Mouse (Mus musculus): ENCODE measurements around the gene Nfyb. TPM values are rescaled to one million over a fixed set of nuclear protein-coding genes. Genes with fewer than 3 reads are reported as not detected.

Gene Nfyb
- total and polyA plus RNA-seq, 3 experiments, result 24.0 to 39.6 (median 26.6) TPM

- H3K27me3 ChIP-seq (replicated peaks), result no peaks in the 10 kb centered on the region
- dilution Hi-C loops (cut with MboI; ENCODE audit: extremely low pct_ligation_motif_present, extremely low pct_unique_long_range_greater_than_20kb, low sequenced_read_pairs), result no loop called here
Observed at GRCm38 (mm10) chr10:82798312-82798933, 34.5 kb upstream of the Nfyb start.

DNA sequence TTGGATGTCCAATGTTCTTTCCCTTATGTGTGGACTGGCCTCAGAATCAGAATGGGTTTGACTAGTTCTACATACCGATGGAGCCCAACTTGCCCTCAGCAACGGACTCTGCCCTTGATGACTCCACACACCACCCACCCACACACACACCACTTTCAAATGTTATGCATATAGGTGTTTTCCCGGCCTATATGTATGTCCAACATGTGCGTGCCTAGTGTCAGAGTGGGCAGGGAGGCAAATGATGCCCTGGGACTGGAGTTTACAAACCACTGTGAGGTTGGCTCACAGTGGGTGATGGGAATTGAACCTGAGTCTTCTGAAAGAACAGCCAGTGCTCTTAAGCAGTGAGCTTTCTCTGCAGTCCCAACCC, 33.2 kb upstream of the Nfyb start:
- H3K27me3 ChIP-seq (replicated peaks), result no peaks in the 10 kb centered on the region
- peaks cover 24 to 48% of the 10 kb centered on the region in 2 experiments for H3K4me1 ChIP-seq (ENCODE audit: control insufficient read depth in 1 of 2, insufficient read depth in 2 of 2)
- peak overlapping the region; percentile 79 for H3K27ac ChIP-seq (ENCODE audit: insufficient read depth, low read depth)
- H3K79me2 ChIP-seq (replicated peaks; ENCODE audit: control insufficient read depth, extremely low read depth, insufficient read depth, poor library complexity, severe bottlenecking), result no peaks in the 10 kb centered on the region
- in situ Hi-C loops (cut with MboI; ENCODE audit: low pct_ligation_motif_present, low pct_unique_long_range_greater_than_20kb, low sequenced_read_pairs), result loop anchor here (5.0 to 25.0 kb wide), 2 partner anchors 105 to 415 kb away; no protein-coding TSS in a partner anchor
- H3K9ac ChIP-seq (ENCODE audit: insufficient read depth, low read depth), result peak overlapping the region; percentile 41; the same call in 1 of the 2 replicates
- peak overlapping the region in 1 of 3 experiments; percentile 34 for H3K4me3 ChIP-seq (replicated peaks in 1 of 3; ENCODE audit: low read depth in 2 of 3, low read length in 2 of 3, poor library complexity in 1 of 3)
- peaks cover 4% of the 10 kb centered on the region for H3K9me3 ChIP-seq (replicated peaks; ENCODE audit: low read length)
- dilution Hi-C loops (cut with MboI; ENCODE audit: extremely low pct_ligation_motif_present, extremely low pct_unique_long_range_greater_than_20kb, low sequenced_read_pairs), result no loop called here
- peak overlapping the region; percentile 67 for H3K4me2 ChIP-seq (ENCODE audit: insufficient read depth, low read depth, poor library complexity, severe bottlenecking)
- H3K36me3 ChIP-seq (replicated peaks in 1 of 2; ENCODE audit: control insufficient read depth in 1 of 2, insufficient read depth in 1 of 2, low read length in 1 of 2), result no peaks in the 10 kb centered on the region
- peak; percentile 64 for DNase-seq (ENCODE audit: extremely low read depth)
- no peak for TF ChIP-seq RCOR1 (conservative IDR thresholded peaks at IDR 0.05; ENCODE audit: low read depth, low read length)
- TF ChIP-seq KAT2A (IDR thresholded peaks at IDR 0.05; ENCODE audit: insufficient replicate concordance, low read length), result no peak
- TF ChIP-seq MAX (IDR thresholded peaks at IDR 0.05; ENCODE audit: low read length), result peak; percentile 51
- TF ChIP-seq RAD21 (IDR thresholded peaks at IDR 0.05; ENCODE audit: low read depth, low read length), result no peak
- peak; percentile 48 for TF ChIP-seq ETS1 (conservative IDR thresholded peaks at IDR 0.05; ENCODE audit: low read depth, low read length)
- TF ChIP-seq MEF2A (IDR thresholded peaks at IDR 0.05; ENCODE audit: borderline replicate concordance, low read depth, low read length), result no peak
- no peak for TF ChIP-seq NRF1 (IDR thresholded peaks at IDR 0.05; ENCODE audit: low read depth, low read length)
- TF ChIP-seq ZKSCAN1 (IDR thresholded peaks at IDR 0.05; ENCODE audit: borderline replicate concordance, low read depth, low read length), result no peak
- TF ChIP-seq ELF1 (IDR thresholded peaks at IDR 0.05; ENCODE audit: low read depth, low read length), result no peak
- TF ChIP-seq JUND (conservative IDR thresholded peaks at IDR 0.05; ENCODE audit: low read depth, low read length), result no peak
- peak; percentile 78 for TF ChIP-seq BHLHE40 (IDR thresholded peaks at IDR 0.05; ENCODE audit: low read depth, low read length)
- TF ChIP-seq MXI1 (IDR thresholded peaks at IDR 0.05; ENCODE audit: low read depth, low read length), result no peak
- TF ChIP-seq JUN (IDR thresholded peaks at IDR 0.05; ENCODE audit: insufficient read depth, low read depth, low read length), result no peak
- TF ChIP-seq EP300 (IDR thresholded peaks at IDR 0.05; ENCODE audit: low read length), result peak; percentile 21; the same call in 1 of the 2 replicates
- no peak for TF ChIP-seq ZC3H11A (IDR thresholded peaks at IDR 0.05; ENCODE audit: low read depth, low read length)
- TF ChIP-seq MYC (IDR thresholded peaks at IDR 0.05; ENCODE audit: low read depth, low read length), result no peak

More at GRCm38 (mm10) chr10:82798312-82798933, 34.5 kb upstream of the Nfyb start:
- Histone ChIP-seq H3K36me3 (replicated peaks in 1 of 2; ENCODE audit: control insufficient read depth in 1 of 2, insufficient read depth in 1 of 2, low read length in 1 of 2) (no peaks in the 10 kb centered on the region), H3K9me3 (replicated peaks; ENCODE audit: low read length) (peaks cover 6% of the 10 kb centered on the region), H3K4me2 (ENCODE audit: insufficient read depth, low read depth, poor library complexity, severe bottlenecking) (no peak overlapping the region), H3K9ac (ENCODE audit: insufficient read depth, low read depth) (no peak overlapping the region), H3K4me3 (replicated peaks in 1 of 3; ENCODE audit: low read depth in 2 of 3, low read length in 2 of 3, poor library complexity in 1 of 3) (no peak overlapping the region), H3K27ac (ENCODE audit: insufficient read depth, low read depth) (peak overlapping the region; percentile 59), H3K4me1 (ENCODE audit: control insufficient read depth in 1 of 2, insufficient read depth in 2 of 2) (peaks cover 24 to 49% of the 10 kb centered on the region in 2 experiments), H3K79me2 (replicated peaks; ENCODE audit: control insufficient read depth, extremely low read depth, insufficient read depth, poor library complexity, severe bottlenecking) (no peaks in the 10 kb centered on the region)
- DNase-seq (ENCODE audit: extremely low read depth), result peak; percentile 72
- TF ChIP-seq SIN3A (IDR thresholded peaks at IDR 0.05; ENCODE audit: low read length), result 0 out of 2 replicates have a peak, but pooled peaks have one; percentile 31
- TF ChIP-seq USF1 (IDR thresholded peaks at IDR 0.05; ENCODE audit: low read depth, low read length), result no peak
- TF ChIP-seq MEF2A (IDR thresholded peaks at IDR 0.05; ENCODE audit: borderline replicate concordance, low read depth, low read length), result peak; percentile 48; the same call in 1 of the 2 replicates
- TF ChIP-seq USF2 (conservative IDR thresholded peaks at IDR 0.05; ENCODE audit: low read depth, low read length), result no peak
- no peak for TF ChIP-seq CHD2 (IDR thresholded peaks at IDR 0.05; ENCODE audit: low read length)
- peak; percentile 44 for TF ChIP-seq ETS1 (conservative IDR thresholded peaks at IDR 0.05; ENCODE audit: low read depth, low read length)
- TF ChIP-seq HCFC1 (IDR thresholded peaks at IDR 0.05; ENCODE audit: low read depth, low read length), result no peak
- no peak for TF ChIP-seq JUN (IDR thresholded peaks at IDR 0.05; ENCODE audit: insufficient read depth, low read depth, low read length)
- 0 out of 2 replicates have a peak, but pooled peaks have one; percentile 31 for TF ChIP-seq MAZ (IDR thresholded peaks at IDR 0.05; ENCODE audit: low read depth, low read length)
- no peak for TF ChIP-seq MAFK (IDR thresholded peaks at IDR 0.05; ENCODE audit: insufficient replicate concordance, low read length)
- no peak for TF ChIP-seq UBTF (IDR thresholded peaks at IDR 0.05; ENCODE audit: low read depth, low read length)
- no peak for TF ChIP-seq JUND (conservative IDR thresholded peaks at IDR 0.05; ENCODE audit: low read depth, low read length)
- peak; percentile 27 to 61 for TF ChIP-seq CTCF (conservative IDR thresholded peaks at IDR 0.05 in 1 of 2, IDR thresholded peaks at IDR 0.05 in 1 of 2; ENCODE audit: low read depth in 2 of 2, low read length in 2 of 2)
- no peak for TF ChIP-seq E2F4 (IDR thresholded peaks at IDR 0.05; ENCODE audit: insufficient replicate concordance, low read depth, low read length)
- no peak for TF ChIP-seq GABPA (IDR thresholded peaks at IDR 0.05; ENCODE audit: insufficient replicate concordance, low read depth, low read length)
- TF ChIP-seq ELF1 (IDR thresholded peaks at IDR 0.05; ENCODE audit: low read depth, low read length), result no peak
- TF ChIP-seq SMC3 (IDR thresholded peaks at IDR 0.05; ENCODE audit: low read depth, low read length), result peak; percentile 29; the same call in 1 of the 2 replicates
- TF ChIP-seq CHD1 (IDR thresholded peaks at IDR 0.05; ENCODE audit: low read depth, low read length), result no peak
- no peak for TF ChIP-seq PAX5 (IDR thresholded peaks at IDR 0.05; ENCODE audit: low read length)
- TF ChIP-seq MXI1 (IDR thresholded peaks at IDR 0.05; ENCODE audit: low read depth, low read length), result peak; percentile 80
- peak; percentile 36; the same call in 1 of the 2 replicates for TF ChIP-seq BHLHE40 (IDR thresholded peaks at IDR 0.05; ENCODE audit: low read depth, low read length)
- TF ChIP-seq MYC (IDR thresholded peaks at IDR 0.05; ENCODE audit: low read depth, low read length), result peak; percentile 82
- TF ChIP-seq POLR2AphosphoS2 (IDR thresholded peaks at IDR 0.05; ENCODE audit: low read depth, low read length), result no peak
- TF ChIP-seq NRF1 (IDR thresholded peaks at IDR 0.05; ENCODE audit: low read depth, low read length), result no peak
- TF ChIP-seq EP300 (IDR thresholded peaks at IDR 0.05; ENCODE audit: low read length), result peak; percentile 53; the same call in 1 of the 2 replicates
- TF ChIP-seq ZC3H11A (IDR thresholded peaks at IDR 0.05; ENCODE audit: low read depth, low read length), result no peak
- TF ChIP-seq IRF4 (IDR thresholded peaks at IDR 0.05; ENCODE audit: low read depth, low read length), result peak; percentile 31; the same call in 1 of the 2 replicates
- no peak for TF ChIP-seq RCOR1 (conservative IDR thresholded peaks at IDR 0.05; ENCODE audit: low read depth, low read length)
- no peak for TF ChIP-seq ZMIZ1 (IDR thresholded peaks at IDR 0.05; ENCODE audit: low read depth, low read length)
- no peak for TF ChIP-seq NELFE (IDR thresholded peaks at IDR 0.05; ENCODE audit: low read depth, low read length)
- TF ChIP-seq POLR2A (IDR thresholded peaks at IDR 0.05; ENCODE audit: low read depth, low read length), result no peak
- TF ChIP-seq MAX (IDR thresholded peaks at IDR 0.05; ENCODE audit: low read length), result peak; percentile 27; the same call in 1 of the 2 replicates
- peak; percentile 55 for TF ChIP-seq RAD21 (IDR thresholded peaks at IDR 0.05; ENCODE audit: low read depth, low read length)
- TF ChIP-seq ZNF384 (IDR thresholded peaks at IDR 0.05; ENCODE audit: low read depth, low read length), result no peak
- no peak for TF ChIP-seq TBP (conservative IDR thresholded peaks at IDR 0.05; ENCODE audit: low read depth, low read length)
- TF ChIP-seq ZKSCAN1 (IDR thresholded peaks at IDR 0.05; ENCODE audit: borderline replicate concordance, low read depth, low read length), result no peak
- peak; percentile 63; the same call in 1 of the 2 replicates for TF ChIP-seq TCF12 (IDR thresholded peaks at IDR 0.05; ENCODE audit: low read depth, low read length)
- no peak for TF ChIP-seq KAT2A (IDR thresholded peaks at IDR 0.05; ENCODE audit: insufficient replicate concordance, low read length)
- in situ Hi-C loops (cut with MboI; ENCODE audit: low pct_ligation_motif_present, low pct_unique_long_range_greater_than_20kb, low sequenced_read_pairs), result loop anchor here (5.0 to 25.0 kb wide), 2 partner anchors 104 to 414 kb away; no protein-coding TSS in a partner anchor

Data from CH12.LX (cell line).